Mouse (Mus musculus) ES-E14 (cell line): ENCODE measurements around the gene Adad2. TPM values are rescaled to one million over a fixed set of nuclear protein-coding genes. Genes with fewer than 3 reads are reported as not detected.

Experiments
- DNase-seq: peaks from one replicate; pipeline ENCODE4 v3.0.0-alpha.2; 2013; ENCODE audit warnings: low read depth, low spot score
- H3K27ac ChIP-seq: 2 replicates; pipeline ENCODE4 v1.5.1; 2012; ENCODE audit warnings: low read depth, mild to moderate bottlenecking, low read length, moderate library complexity, mixed read lengths; ENCODE audit not compliant: poor library complexity, insufficient read depth, severe bottlenecking
- H3K36me3 ChIP-seq: 2 replicates; pipeline ENCODE4 v1.6.1; 2012; ENCODE audit warnings: mild to moderate bottlenecking, low read length, moderate library complexity, mixed read lengths; ENCODE audit not compliant: control insufficient read depth, poor library complexity, insufficient read depth, severe bottlenecking
- H3K4me1 ChIP-seq, 2 experiments: fragments of 150-350 bp in 1 of 2; sonication (generic) in 1 of 2; 2 replicates each; pipeline ENCODE4 v1.6.1; 2012; ENCODE audit warnings: low read length in 2 of 2, mild to moderate bottlenecking in 1 of 2, mixed read lengths in 1 of 2; ENCODE audit not compliant: control insufficient read depth in 2 of 2, insufficient read depth in 2 of 2, poor library complexity in 1 of 2
- H3K4me3 ChIP-seq, 2 experiments: fragments of 150-350 bp in 1 of 2; sonication (generic) in 1 of 2; 2 replicates each; pipeline ENCODE4 v1.5.1; 2012; ENCODE audit warnings: low read length in 2 of 2, low read depth in 1 of 2, mild to moderate bottlenecking in 1 of 2, mixed read lengths in 1 of 2; ENCODE audit not compliant: insufficient read depth in 1 of 2, poor library complexity in 1 of 2, severe bottlenecking in 1 of 2
- H3K9ac ChIP-seq: 2 replicates; pipeline ENCODE4 v1.6.1; 2012; ENCODE audit warnings: low read depth, mild to moderate bottlenecking, low read length, mixed read lengths; ENCODE audit not compliant: poor library complexity, insufficient read depth, severe bottlenecking
- H3K9me3 ChIP-seq: fragments of 150-350 bp; sonication (generic); 2 replicates; pipeline ENCODE4 v1.6.1; 2012; ENCODE audit warnings: low read depth, mild to moderate bottlenecking, low read length; ENCODE audit not compliant: control insufficient read depth, insufficient read depth
- CHD2 ChIP-seq: IDR thresholded peaks from 2 replicates; pipeline ENCODE4 v1.6.1; 2014; ENCODE audit warnings: mild to moderate bottlenecking, low read depth, low read length, inconsistent platforms
- HCFC1 ChIP-seq: IDR thresholded peaks from 2 replicates; pipeline ENCODE4 v1.6.1; 2012; ENCODE audit warnings: low read length, inconsistent platforms, borderline replicate concordance; ENCODE audit not compliant: insufficient read depth
- MAFK ChIP-seq: IDR thresholded peaks from 2 replicates; pipeline ENCODE4 v1.6.1; 2014; ENCODE audit warnings: mild to moderate bottlenecking, low read depth, low read length, inconsistent platforms; ENCODE audit not compliant: insufficient read depth
- ZC3H11A ChIP-seq: IDR thresholded peaks from 2 replicates; pipeline ENCODE4 v1.6.1; 2012; ENCODE audit warnings: low read depth, mild to moderate bottlenecking, inconsistent platforms, low read length, borderline replicate concordance
- ZNF384 ChIP-seq: IDR thresholded peaks from 2 replicates; pipeline ENCODE4 v1.6.1; 2012; ENCODE audit warnings: low read depth, low read length, inconsistent platforms
- in situ Hi-C, 2 experiments: fragments of 600-800 bp; cut with MboI; formaldehyde crosslinking; loops; one replicate each; pipeline ENCODE4 v1.15.1; 2025; ENCODE audit warnings: low sequenced_read_pairs in 2 of 2, inconsistent platforms in 1 of 2; ENCODE audit not compliant: unreplicated experiment in 2 of 2
- total RNA-seq: library from RNA; depleted of rRNA; stranded (reverse); fragments of 300-350 nt; gene quantifications from 2 replicates; pipeline ENCODE4 v1.2.3, GENCODE M21; 2012

Adad2 gene
- total RNA-seq, 1 experiment, result 6.8 TPM

- H3K9me3 ChIP-seq, result no peaks in the 10 kb centered on the region
- in situ Hi-C loops, result no loop called here
- peak overlapping the region; percentile 29; the same call in 1 of the 2 replicates for H3K9ac ChIP-seq
- no peak for TF ChIP-seq ZNF384
- no peak for TF ChIP-seq MAFK
- TF ChIP-seq HCFC1, result no peak
- TF ChIP-seq ZC3H11A, result no peak
- TF ChIP-seq CHD2, result no peak
- no peak for DNase-seq
- H3K4me3 ChIP-seq, result peak overlapping the region; percentile 48 to 58
- no peak overlapping the region for H3K27ac ChIP-seq
- no peaks in the 10 kb centered on the region for H3K36me3 ChIP-seq
- peaks cover 0 to 11% of the 10 kb centered on the region in 2 experiments; a peak in 1 of 4 replicates for H3K4me1 ChIP-seq
Measured at GRCm38 (mm10) chr8:119585901-119586300, 26.6 kb upstream of the Adad2 start.

GRCm38 (mm10) chr8:119588321-119588720 is 24.2 kb upstream of the Adad2 start:
- no peak for DNase-seq
- Histone ChIP-seq H3K4me1 (peaks cover 0 to 6% of the 10 kb centered on the region in 2 experiments; a peak in 2 of 4 replicates), H3K36me3 (no peaks in the 10 kb centered on the region), H3K27ac (no peak overlapping the region), H3K9me3 (no peaks in the 10 kb centered on the region), H3K9ac (no peak overlapping the region), H3K4me3 (no peak overlapping the region)
- in situ Hi-C loops, result no loop called here
- TF ChIP-seq HCFC1, result no peak
- TF ChIP-seq MAFK, result no peak
- TF ChIP-seq ZNF384, result no peak
- TF ChIP-seq CHD2, result no peak
- no peak for TF ChIP-seq ZC3H11A

DNA sequence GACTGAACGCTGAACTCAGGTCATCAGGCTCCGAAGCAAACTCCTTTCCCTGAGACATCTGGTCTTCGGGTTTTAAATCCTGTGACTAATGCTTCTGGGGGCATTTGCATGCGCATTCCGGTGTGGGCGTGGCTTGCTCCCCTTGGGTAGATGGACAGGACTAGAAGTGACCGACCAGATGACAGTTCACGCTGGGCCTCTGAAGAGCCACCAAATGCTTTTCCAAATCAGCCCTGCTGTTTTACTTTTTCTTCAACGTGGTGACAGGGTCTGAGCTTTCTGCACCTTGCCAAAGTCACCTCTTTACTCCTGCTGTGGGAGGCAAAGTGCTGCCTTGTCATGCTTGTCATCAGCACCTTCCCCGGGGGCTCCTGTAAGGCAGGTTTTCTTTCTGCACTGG is 23.7 kb upstream of the Adad2 start:
- Histone ChIP-seq H3K9me3 (no peaks in the 10 kb centered on the region), H3K4me1 (peaks cover 0 to 6% of the 10 kb centered on the region in 2 experiments; a peak in 2 of 4 replicates), H3K4me3 (no peak overlapping the region), H3K36me3 (no peaks in the 10 kb centered on the region), H3K9ac (no peak overlapping the region), H3K27ac (no peak overlapping the region)
- TF ChIP-seq CHD2 (no peak), ZC3H11A (no peak), ZNF384 (no peak), MAFK (no peak), HCFC1 (no peak)
- no peak for DNase-seq
- in situ Hi-C loops, result no loop called here

DNA sequence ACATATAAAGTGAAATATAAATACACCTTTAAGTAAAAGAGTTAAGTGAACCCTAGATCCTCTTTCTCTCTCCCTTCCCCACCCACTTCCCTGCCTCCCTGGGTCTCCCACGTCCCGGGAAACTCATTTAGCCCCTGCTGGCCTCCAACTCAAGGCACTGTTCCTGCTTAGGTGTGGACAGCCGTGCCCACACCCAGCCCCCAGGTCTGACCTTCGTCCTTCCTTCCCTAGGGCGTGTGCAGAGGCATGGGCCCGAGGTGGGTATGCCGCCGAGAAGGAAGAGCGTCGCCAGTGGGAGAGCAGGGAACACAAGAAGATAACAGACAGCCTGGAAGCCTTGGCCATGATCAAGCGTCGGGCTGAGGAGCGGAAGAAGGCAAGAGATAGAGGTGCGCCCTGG is 22.2 kb upstream of the Adad2 start:
- H3K27ac ChIP-seq, result no peak overlapping the region
- no peaks in the 10 kb centered on the region for H3K36me3 ChIP-seq
- H3K9ac ChIP-seq, result no peak overlapping the region
- H3K4me3 ChIP-seq, result no peak overlapping the region
- H3K4me1 ChIP-seq, result peaks cover 0 to 6% of the 10 kb centered on the region in 2 experiments; a peak in 2 of 4 replicates
- in situ Hi-C loops, result no loop called here
- no peak for TF ChIP-seq ZNF384
- no peak for TF ChIP-seq HCFC1
- no peak for TF ChIP-seq MAFK
- TF ChIP-seq CHD2, result no peak
- no peak for TF ChIP-seq ZC3H11A
- no peak for DNase-seq
- H3K9me3 ChIP-seq, result no peaks in the 10 kb centered on the region

GRCm38 (mm10) chr8:119591456-119591855 is 21.1 kb upstream of the Adad2 start:
- Histone ChIP-seq H3K9ac (no peak overlapping the region), H3K9me3 (no peaks in the 10 kb centered on the region), H3K4me3 (no peak overlapping the region), H3K36me3 (no peaks in the 10 kb centered on the region), H3K27ac (no peak overlapping the region), H3K4me1 (peaks cover 1 to 10% of the 10 kb centered on the region in 2 experiments; a peak in 2 of 4 replicates)
- in situ Hi-C loops, result no loop called here
- TF ChIP-seq CHD2, result no peak
- TF ChIP-seq ZNF384, result no peak
- no peak for TF ChIP-seq ZC3H11A
- no peak for TF ChIP-seq HCFC1
- no peak for TF ChIP-seq MAFK
- DNase-seq, result no peak
